Mouse (Mus musculus) bone marrow, adult 2 months (tissue): ENCODE measurements at regions not wholly inside any gene's neighbourhood (a gene's known extent, or its start where the extent isn't known, plus 50 kb on each side); places are given as distances from the start of the nearest gene placed in this dataset.

Experiments
- CTCF ChIP-seq: fragments of 200-500 bp; IDR thresholded peaks from 2 replicates; pipeline ENCODE4 v1.5.1; 2011; ENCODE audit warnings: low read length, control low read depth; ENCODE audit not compliant: control insufficient read depth, insufficient read depth
- POLR2A ChIP-seq: fragments of 200-500 bp; IDR thresholded peaks from 2 replicates; pipeline ENCODE4 v1.6.1; 2011; ENCODE audit warnings: low read depth, mild to moderate bottlenecking, control low read depth, low read length, borderline replicate concordance; ENCODE audit not compliant: control insufficient read depth

DNA sequence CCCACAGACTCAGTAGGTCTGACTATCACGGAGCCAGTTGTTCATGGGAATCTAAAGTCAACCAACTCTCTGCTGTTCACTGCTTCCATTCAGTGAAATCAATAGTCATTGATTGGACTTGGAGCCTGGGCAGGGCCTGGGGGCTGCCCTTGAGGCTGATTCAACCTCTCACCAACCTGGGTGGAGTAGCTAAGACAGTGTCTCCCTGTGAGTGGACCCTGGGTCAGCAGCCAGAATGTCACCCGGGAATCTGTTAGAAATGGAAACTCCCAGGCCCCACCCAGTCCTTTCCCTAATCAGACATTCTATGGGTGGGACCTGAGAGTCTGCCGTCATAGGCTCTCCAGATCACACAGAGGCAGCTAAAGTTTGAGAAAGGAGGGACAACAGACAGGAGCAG, 262.4 kb downstream of the Dhx35 start:
- TF ChIP-seq POLR2A, result no peak
- TF ChIP-seq CTCF, result no peak
